Mouse (Mus musculus): ENCODE results near the gene Sgk1. TPM values are rescaled to one million over a fixed set of nuclear protein-coding genes. Genes with fewer than 3 reads are reported as not detected.
"Not testable (repeated sequence)": the region's sequence is repeated elsewhere in the genome, so short reads cannot be mapped to it uniquely, and the experiment has no call there.

Gene Sgk1
- polyA plus RNA-seq, 1 experiment from 2014 or later = 32.1 TPM

- ATAC-seq = no peak
- WGBS = 75% methylated on average over 4 of the region's 4 CpGs
- no peaks in the 10 kb centered on the region for H3K27me3 ChIP-seq (replicated peaks; ENCODE audit: control insufficient read depth, insufficient read depth, low read length)
- H3K36me3 ChIP-seq (ENCODE audit: control insufficient read depth, insufficient read depth) = no peaks in the 10 kb centered on the region
- H3K4me1 ChIP-seq (replicated peaks; ENCODE audit: control insufficient read depth, insufficient read depth, low read length) = no peaks in the 10 kb centered on the region
- no peak overlapping the region for H3K4me3 ChIP-seq (replicated peaks; ENCODE audit: low read length)
- H3K9me3 ChIP-seq (ENCODE audit: control insufficient read depth, low read length) = no peaks in the 10 kb centered on the region
- H3K9ac ChIP-seq (replicated peaks; ENCODE audit: low read depth, low read length) = no peak overlapping the region
- H3K27ac ChIP-seq (ENCODE audit: low read length) = no peak overlapping the region
- H3K4me2 ChIP-seq (ENCODE audit: low read length) = no peak overlapping the region
Measured at GRCm38 (mm10) chr10:21892104-21892503, 10.1 kb downstream of the Sgk1 start.

- Histone ChIP-seq H3K9ac (replicated peaks; ENCODE audit: low read depth, low read length) (no peak overlapping the region), H3K36me3 (ENCODE audit: control insufficient read depth, insufficient read depth) (no peaks in the 10 kb centered on the region), H3K27me3 (replicated peaks; ENCODE audit: control insufficient read depth, insufficient read depth, low read length) (no peaks in the 10 kb centered on the region), H3K4me3 (replicated peaks; ENCODE audit: low read length) (no peak overlapping the region), H3K4me1 (replicated peaks; ENCODE audit: control insufficient read depth, insufficient read depth, low read length) (no peaks in the 10 kb centered on the region), H3K27ac (ENCODE audit: low read length) (no peak overlapping the region), H3K4me2 (ENCODE audit: low read length) (no peak overlapping the region), H3K9me3 (ENCODE audit: control insufficient read depth, low read length) (0 out of 2 replicates have a peak, but pooled peaks cover 2% of the 10 kb centered on the region)
- ATAC-seq = no peak
- 92% methylated on average over 4 of the region's 4 CpGs for WGBS
Measured at GRCm38 (mm10) chr10:21898417-21898816, 16.4 kb downstream of the Sgk1 start.

- not testable (repeated sequence) for H3K27ac ChIP-seq (ENCODE audit: low read length); H3K4me2 ChIP-seq (ENCODE audit: low read length); H3K9me3 ChIP-seq (ENCODE audit: control insufficient read depth, low read length); ATAC-seq; H3K36me3 ChIP-seq (ENCODE audit: control insufficient read depth, insufficient read depth); H3K9ac ChIP-seq (replicated peaks; ENCODE audit: low read depth, low read length); H3K27me3 ChIP-seq (replicated peaks; ENCODE audit: control insufficient read depth, insufficient read depth, low read length); H3K4me1 ChIP-seq (replicated peaks; ENCODE audit: control insufficient read depth, insufficient read depth, low read length); H3K4me3 ChIP-seq (replicated peaks; ENCODE audit: low read length)
- 93% methylated on average over 17 of the region's 17 CpGs for WGBS
Measured at GRCm38 (mm10) chr10:21898851-21899250, 16.9 kb downstream of the Sgk1 start.

DNA sequence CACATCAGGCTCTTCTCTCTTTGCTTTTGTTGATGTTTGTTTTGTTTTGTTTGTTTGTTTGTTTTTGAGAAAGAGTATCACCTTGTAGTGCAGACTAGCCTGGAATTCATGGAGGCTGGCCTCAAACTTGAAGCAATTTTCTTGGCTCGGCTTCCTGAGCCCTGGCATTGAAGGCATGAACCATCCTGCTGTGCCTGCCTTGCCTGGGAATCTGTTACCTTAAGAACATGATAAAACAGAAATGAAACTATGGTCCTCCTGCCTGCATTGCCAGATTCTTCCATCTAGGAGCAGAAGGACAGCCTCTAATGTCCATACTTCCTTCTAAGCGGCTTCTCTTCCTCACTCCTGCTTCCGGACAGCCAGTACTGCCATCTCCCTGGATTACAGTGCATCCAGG, 17.4 kb downstream of the Sgk1 start:
- no peak for ATAC-seq
- Histone ChIP-seq H3K9me3 (ENCODE audit: control insufficient read depth, low read length) (0 out of 2 replicates have a peak, but pooled peaks cover 2% of the 10 kb centered on the region), H3K4me1 (replicated peaks; ENCODE audit: control insufficient read depth, insufficient read depth, low read length) (no peaks in the 10 kb centered on the region), H3K27ac (ENCODE audit: low read length) (no peak overlapping the region), H3K9ac (replicated peaks; ENCODE audit: low read depth, low read length) (no peak overlapping the region), H3K4me3 (replicated peaks; ENCODE audit: low read length) (no peak overlapping the region), H3K4me2 (ENCODE audit: low read length) (no peak overlapping the region), H3K27me3 (replicated peaks; ENCODE audit: control insufficient read depth, insufficient read depth, low read length) (no peaks in the 10 kb centered on the region), H3K36me3 (ENCODE audit: control insufficient read depth, insufficient read depth) (no peaks in the 10 kb centered on the region)
- 91% methylated on average over 3 of the region's 3 CpGs for WGBS

DNA sequence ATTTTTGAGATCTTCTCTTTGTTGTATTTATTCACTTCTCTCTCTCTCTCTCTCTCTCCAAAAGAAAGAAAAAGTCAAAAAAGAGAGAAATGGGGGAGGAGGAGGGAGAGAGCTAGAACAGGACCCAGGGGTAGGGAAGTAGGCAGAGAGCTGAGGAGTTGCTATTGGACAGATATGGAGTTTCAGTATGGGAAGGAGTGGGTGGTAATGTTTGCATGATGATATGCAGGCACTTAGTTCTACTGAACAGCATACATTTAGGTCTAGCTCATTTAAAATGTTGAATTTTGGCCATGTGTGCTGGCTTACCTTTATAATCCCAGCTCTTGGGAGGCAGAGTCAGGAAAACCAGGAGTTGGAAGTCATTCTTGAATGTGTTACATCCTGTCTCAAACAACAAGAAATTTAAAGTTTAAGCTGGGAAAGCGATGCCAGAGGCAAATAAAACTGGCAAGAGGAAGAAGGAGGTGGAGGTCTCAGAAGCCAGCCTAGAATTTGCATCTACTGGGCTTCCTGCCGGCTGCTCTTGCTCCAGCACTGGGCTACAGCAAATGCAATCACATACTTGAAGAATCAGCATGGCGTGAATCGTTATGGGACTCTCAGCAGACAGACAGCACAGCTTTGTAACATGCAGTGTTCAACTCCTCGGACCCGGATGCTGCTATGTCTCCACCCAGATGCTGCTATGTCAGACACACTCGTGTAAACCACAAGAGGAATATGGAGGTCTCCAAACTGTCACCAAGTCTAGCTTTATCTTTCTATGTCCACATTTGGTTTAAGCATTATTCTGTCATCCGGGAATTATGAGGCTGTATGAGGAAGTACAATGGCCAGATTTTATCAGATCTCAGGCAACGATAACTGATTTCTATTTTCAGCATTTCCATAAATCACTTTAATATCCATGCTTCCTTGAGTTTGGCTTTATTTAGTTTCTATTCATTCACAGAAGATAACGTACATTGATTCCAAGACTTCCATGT, 20.5 kb downstream of the Sgk1 start:
- WGBS = 90% methylated on average over 10 of the region's 10 CpGs
- H3K4me2 ChIP-seq (ENCODE audit: low read length) = no peak overlapping the region
- 0 out of 2 replicates have a peak, but pooled peaks cover 2% of the 10 kb centered on the region for H3K9me3 ChIP-seq (ENCODE audit: control insufficient read depth, low read length)
- H3K27ac ChIP-seq (ENCODE audit: low read length) = no peak overlapping the region
- H3K4me1 ChIP-seq (replicated peaks; ENCODE audit: control insufficient read depth, insufficient read depth, low read length) = no peaks in the 10 kb centered on the region
- no peak overlapping the region for H3K4me3 ChIP-seq (replicated peaks; ENCODE audit: low read length)
- no peak overlapping the region for H3K9ac ChIP-seq (replicated peaks; ENCODE audit: low read depth, low read length)
- no peaks in the 10 kb centered on the region for H3K36me3 ChIP-seq (ENCODE audit: control insufficient read depth, insufficient read depth)
- ATAC-seq = no peak
- H3K27me3 ChIP-seq (replicated peaks; ENCODE audit: control insufficient read depth, insufficient read depth, low read length) = no peaks in the 10 kb centered on the region

DNA sequence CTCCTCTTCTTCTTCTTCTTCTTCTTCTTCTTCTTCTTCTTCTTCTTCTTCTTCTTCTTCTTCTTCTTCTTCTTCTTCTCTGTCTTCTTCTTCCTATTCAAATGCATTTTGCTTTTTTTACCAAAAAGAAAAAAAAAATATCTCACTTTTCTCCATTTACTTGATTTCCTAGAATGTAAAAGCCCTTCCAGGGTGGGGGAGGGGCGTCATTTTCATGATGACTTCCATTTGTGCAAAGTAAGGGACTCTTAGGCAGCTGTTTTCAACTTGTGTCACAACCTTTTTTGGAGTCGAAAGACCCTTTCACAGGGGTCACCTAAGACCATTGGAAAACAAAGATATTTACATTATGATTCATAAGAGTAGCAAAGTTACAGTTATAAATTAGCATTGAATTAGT, 22.2 kb downstream of the Sgk1 start:
- H3K9me3 ChIP-seq (ENCODE audit: control insufficient read depth, low read length) = 0 out of 2 replicates have a peak, but pooled peaks cover 2% of the 10 kb centered on the region
- 82% methylated on average over 2 of the region's 2 CpGs for WGBS
- H3K9ac ChIP-seq (replicated peaks; ENCODE audit: low read depth, low read length) = no peak overlapping the region
- no peaks in the 10 kb centered on the region for H3K27me3 ChIP-seq (replicated peaks; ENCODE audit: control insufficient read depth, insufficient read depth, low read length)
- H3K4me1 ChIP-seq (replicated peaks; ENCODE audit: control insufficient read depth, insufficient read depth, low read length) = no peaks in the 10 kb centered on the region
- ATAC-seq = no peak
- H3K36me3 ChIP-seq (ENCODE audit: control insufficient read depth, insufficient read depth) = no peaks in the 10 kb centered on the region
- no peak overlapping the region for H3K4me2 ChIP-seq (ENCODE audit: low read length)
- no peak overlapping the region for H3K27ac ChIP-seq (ENCODE audit: low read length)
- H3K4me3 ChIP-seq (replicated peaks; ENCODE audit: low read length) = no peak overlapping the region

GRCm38 (mm10) chr10:21905616-21906015, 23.6 kb downstream of the Sgk1 start:
- Histone ChIP-seq H3K9me3 (ENCODE audit: control insufficient read depth, low read length) (no peaks in the 10 kb centered on the region), H3K27ac (ENCODE audit: low read length) (no peak overlapping the region), H3K4me1 (replicated peaks; ENCODE audit: control insufficient read depth, insufficient read depth, low read length) (no peaks in the 10 kb centered on the region), H3K4me2 (ENCODE audit: low read length) (no peak overlapping the region), H3K9ac (replicated peaks; ENCODE audit: low read depth, low read length) (no peak overlapping the region), H3K36me3 (ENCODE audit: control insufficient read depth, insufficient read depth) (no peaks in the 10 kb centered on the region), H3K4me3 (replicated peaks; ENCODE audit: low read length) (no peak overlapping the region), H3K27me3 (replicated peaks; ENCODE audit: control insufficient read depth, insufficient read depth, low read length) (no peaks in the 10 kb centered on the region)
- ATAC-seq = no peak
- WGBS = 100% methylated on average over 1 of the region's 1 CpGs

GRCm38 (mm10) chr10:21906894-21907446, 25.0 kb downstream of the Sgk1 start:
- no peak for ATAC-seq
- no peaks in the 10 kb centered on the region for H3K27me3 ChIP-seq (replicated peaks; ENCODE audit: control insufficient read depth, insufficient read depth, low read length)
- H3K27ac ChIP-seq (ENCODE audit: low read length) = no peak overlapping the region
- no peaks in the 10 kb centered on the region for H3K9me3 ChIP-seq (ENCODE audit: control insufficient read depth, low read length)
- H3K4me2 ChIP-seq (ENCODE audit: low read length) = no peak overlapping the region
- 17% methylated on average over 5 of the region's 5 CpGs for WGBS
- H3K36me3 ChIP-seq (ENCODE audit: control insufficient read depth, insufficient read depth) = no peaks in the 10 kb centered on the region
- H3K4me1 ChIP-seq (replicated peaks; ENCODE audit: control insufficient read depth, insufficient read depth, low read length) = no peaks in the 10 kb centered on the region
- H3K9ac ChIP-seq (replicated peaks; ENCODE audit: low read depth, low read length) = no peak overlapping the region
- H3K4me3 ChIP-seq (replicated peaks; ENCODE audit: low read length) = no peak overlapping the region

GRCm38 (mm10) chr10:21907784-21908183, 25.8 kb downstream of the Sgk1 start:
- H3K4me3 ChIP-seq (replicated peaks; ENCODE audit: low read length) = no peak overlapping the region
- H3K27me3 ChIP-seq (replicated peaks; ENCODE audit: control insufficient read depth, insufficient read depth, low read length) = no peaks in the 10 kb centered on the region
- 82% methylated on average over 3 of the region's 3 CpGs for WGBS
- H3K27ac ChIP-seq (ENCODE audit: low read length) = no peak overlapping the region
- no peak for ATAC-seq
- H3K9ac ChIP-seq (replicated peaks; ENCODE audit: low read depth, low read length) = no peak overlapping the region
- no peaks in the 10 kb centered on the region for H3K36me3 ChIP-seq (ENCODE audit: control insufficient read depth, insufficient read depth)
- no peak overlapping the region for H3K4me2 ChIP-seq (ENCODE audit: low read length)
- H3K4me1 ChIP-seq (replicated peaks; ENCODE audit: control insufficient read depth, insufficient read depth, low read length) = no peaks in the 10 kb centered on the region
- no peaks in the 10 kb centered on the region for H3K9me3 ChIP-seq (ENCODE audit: control insufficient read depth, low read length)
